Mouse (Mus musculus): ENCODE data around the gene Slc11a2.
"Not testable (repeated sequence)": the region's sequence is repeated elsewhere in the genome, so short reads cannot be mapped to it uniquely, and the experiment has no call there.

Slc11a2 gene

GRCm38 (mm10) chr15:100346761-100347160 lies 78.1 kb downstream of the Slc11a2 start:
- peak; percentile 82 for DNase-seq

DNA sequence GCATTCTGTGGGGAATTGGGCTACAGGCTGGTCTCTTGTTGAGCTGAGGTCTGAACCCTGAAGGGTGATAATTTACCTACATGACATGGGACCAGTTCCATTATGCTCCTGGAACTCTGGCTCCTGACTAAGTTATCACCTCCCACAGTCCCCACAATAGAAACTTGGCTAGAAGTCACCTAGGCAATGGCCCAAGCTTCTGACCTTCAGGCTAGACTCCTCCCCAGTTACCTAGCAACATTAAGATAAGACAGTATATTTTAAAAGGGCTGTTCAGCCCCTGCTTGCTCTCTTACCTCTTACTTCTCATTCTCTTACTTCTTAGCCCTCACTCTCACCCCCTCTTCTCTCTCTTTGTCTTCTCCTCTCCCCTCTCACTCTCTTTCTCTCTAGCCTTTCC lies 79.4 kb downstream of the Slc11a2 start:
- DNase-seq, result no peak

DNA sequence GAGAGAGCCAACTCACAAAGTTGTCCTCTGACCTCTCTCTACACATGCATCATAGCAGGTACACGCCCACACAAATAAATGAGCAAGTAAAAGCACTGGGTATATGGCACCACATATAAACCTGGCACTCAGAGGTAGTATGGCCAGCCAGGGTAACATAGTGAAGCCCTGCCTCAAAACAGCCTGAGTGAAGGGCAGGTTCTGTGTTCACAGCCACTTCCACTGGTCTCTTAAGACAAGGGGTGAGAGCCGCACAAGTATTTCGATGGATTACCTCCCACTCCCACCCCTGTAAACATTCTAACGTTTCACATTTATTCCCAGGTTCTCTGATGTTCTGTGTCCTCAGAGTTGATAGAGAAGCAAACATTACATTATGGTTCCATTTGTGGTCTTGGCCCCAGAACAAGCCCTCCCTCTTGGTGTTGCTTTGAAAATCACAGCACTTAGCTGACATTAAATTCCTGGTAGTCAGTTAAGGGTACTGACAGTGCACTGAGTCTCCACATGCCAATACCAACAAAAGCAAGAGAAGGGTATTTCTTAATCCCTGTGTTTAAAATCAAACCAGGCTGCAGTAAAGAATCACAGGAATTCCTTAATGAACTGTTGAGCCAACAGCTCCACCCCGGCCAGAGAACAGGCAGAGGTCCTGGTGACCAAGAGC lies 83.4 kb downstream of the Slc11a2 start:
- DNase-seq, result not testable (repeated sequence)

Measured in kidney, postnatal 10 days (tissue).